9 mouse cellular contexts compared by ENCODE assay signal in genomic region chr15:81398189-81398588, GRCm38 (mm10). TPM values are rescaled to one million over a fixed set of nuclear protein-coding genes. Genes with fewer than 3 reads are reported as not detected.
DNase-seq lines count a peak whose midpoint lies in the region; ATAC-seq and TF ChIP-seq lines count a peak whose summit lies in the region.
"Had no signal": no experiment of that assay in that cellular context is flagged by ENCODE, and none has a peak within 500 bp of the region (broad histone marks: within the 10 kb centered on the region; RNA-seq: fewer than 3 reads in every experiment).

No protein-coding gene starts in this region.

- no peak for TF ChIP-seq EP300 in heart, adult 2 months (IDR thresholded peaks at IDR 0.05; ENCODE audit: insufficient read depth, low read depth, low read length)

- H3K9ac ChIP-seq in heart, embryonic 12.5 days = no peak overlapping the region
- no peak overlapping the region for H3K9ac ChIP-seq in heart, adult 2 months (ENCODE audit: low read depth, low read length)
- H3K9ac ChIP-seq in ES-E14 (ENCODE audit: insufficient read depth, low read depth, low read length, poor library complexity, severe bottlenecking) = peak overlapping the region; percentile 66; the same call in 1 of the 2 replicates
- peak overlapping the region; percentile 92 for H3K9ac ChIP-seq in hindbrain, embryonic 13.5 days
- H3K9ac ChIP-seq in midbrain, embryonic 11.5 days (ENCODE audit: low read length) = peak overlapping the region; percentile 47

- peaks cover 11% of the 10 kb centered on the region for H3K36me3 ChIP-seq in heart, embryonic 12.5 days
- H3K36me3 ChIP-seq in heart, adult 2 months (ENCODE audit: control insufficient read depth, insufficient read depth, low read length) = peaks cover 15% of the 10 kb centered on the region
- peaks cover 1% of the 10 kb centered on the region for H3K36me3 ChIP-seq in ES-E14 (ENCODE audit: control insufficient read depth, insufficient read depth, low read length, poor library complexity, severe bottlenecking)
- H3K36me3 ChIP-seq in hindbrain, embryonic 13.5 days = no peaks in the 10 kb centered on the region
- no peaks in the 10 kb centered on the region for H3K36me3 ChIP-seq in midbrain, embryonic 11.5 days (ENCODE audit: control insufficient read depth, insufficient read depth, low read length)

- no peak for DNase-seq in heart, adult 2 months
- no peak for DNase-seq in ES-E14 (ENCODE audit: low read depth, low spot score)
- no peak for DNase-seq in midbrain, embryonic 11.5 days (ENCODE audit: low spot score, missing footprints)
- no peak for DNase-seq in left cerebral cortex, adult 18-20 months (ENCODE audit: low spot score in 2 of 2)
- no peak for DNase-seq in gastrocnemius, adult 18-20 months (ENCODE audit: low spot score)
- no peak for DNase-seq in gastrocnemius, postnatal 4 days (ENCODE audit: low spot score in 2 of 2)
- DNase-seq: kidney, adult 11 months had no signal

- H3K27ac ChIP-seq in heart, embryonic 12.5 days (ENCODE audit: poor library complexity, severe bottlenecking) = no peak overlapping the region
- no peak overlapping the region; the same call in 1 of the 2 replicates for H3K27ac ChIP-seq in heart, adult 2 months
- no peak overlapping the region for H3K27ac ChIP-seq in ES-E14 (ENCODE audit: insufficient read depth, low read depth, low read length, poor library complexity, severe bottlenecking)
- no peak overlapping the region for H3K27ac ChIP-seq in hindbrain, embryonic 13.5 days
- H3K27ac ChIP-seq in midbrain, embryonic 11.5 days (ENCODE audit: low read depth, low read length) = no peak overlapping the region

- H3K9me3 ChIP-seq in heart, embryonic 12.5 days (replicated peaks) = no peaks in the 10 kb centered on the region
- no peaks in the 10 kb centered on the region for H3K9me3 ChIP-seq in ES-E14 (ENCODE audit: control insufficient read depth, insufficient read depth, low read depth, low read length)
- H3K9me3 ChIP-seq in hindbrain, embryonic 13.5 days = no peaks in the 10 kb centered on the region
- H3K9me3 ChIP-seq in midbrain, embryonic 11.5 days (ENCODE audit: control insufficient read depth, low read length) = no peaks in the 10 kb centered on the region

- peaks cover 15% of the 10 kb centered on the region; the same call in 1 of the 2 replicates for H3K4me1 ChIP-seq in heart, embryonic 12.5 days (replicated peaks)
- H3K4me1 ChIP-seq in heart, adult 2 months (ENCODE audit: control insufficient read depth, insufficient read depth, low read length) = peaks cover 3% of the 10 kb centered on the region
- H3K4me1 ChIP-seq in ES-E14 (ENCODE audit: control insufficient read depth in 2 of 2, insufficient read depth in 2 of 2, low read length in 2 of 2, poor library complexity in 1 of 2) = 0 out of 4 replicates have a peak, but pooled peaks cover 1 to 2% of the 10 kb centered on the region in 2 experiments
- H3K4me1 ChIP-seq in hindbrain, embryonic 13.5 days (replicated peaks) = peaks cover 34% of the 10 kb centered on the region
- H3K4me1 ChIP-seq in midbrain, embryonic 11.5 days (ENCODE audit: control insufficient read depth, insufficient read depth, low read length) = peaks cover 13% of the 10 kb centered on the region

- H3K79me2 ChIP-seq in heart, adult 2 months (replicated peaks; ENCODE audit: control insufficient read depth, insufficient read depth, low read length) = no peaks in the 10 kb centered on the region

- peak overlapping the region; percentile 67 for H3K4me3 ChIP-seq in heart, embryonic 12.5 days
- H3K4me3 ChIP-seq in heart, adult 2 months = no peak overlapping the region
- H3K4me3 ChIP-seq in ES-E14 (ENCODE audit: insufficient read depth in 1 of 2, low read depth in 1 of 2, low read length in 2 of 2, poor library complexity in 1 of 2, severe bottlenecking in 1 of 2) = peak overlapping the region; percentile 77 to 96; a peak in 3 of 4 replicates
- H3K4me3 ChIP-seq in hindbrain, embryonic 13.5 days = peak overlapping the region; percentile 96
- H3K4me3 ChIP-seq in midbrain, embryonic 11.5 days (ENCODE audit: low read depth, low read length) = peak overlapping the region; percentile 66

- TF ChIP-seq POLR2A in heart, adult 2 months (IDR thresholded peaks at IDR 0.05; ENCODE audit: insufficient read depth, low read depth, low read length) = no peak

- no peak for ATAC-seq in heart, embryonic 12.5 days (ENCODE audit: insufficient number of reproducible peaks, low FRiP score)
- ATAC-seq in hindbrain, embryonic 13.5 days (ENCODE audit: low FRiP score) = no peak
- ATAC-seq in midbrain, embryonic 11.5 days (ENCODE audit: low FRiP score) = no peak

- in situ Hi-C loops in ES-E14 (cut with MboI; ENCODE audit: low sequenced_read_pairs in 2 of 2, unreplicated experiment in 2 of 2) = no loop called here

- intact Hi-C loops in heart, adult 2 months (cut with DNase I) = no loop called here

- no peak for TF ChIP-seq CTCF in heart, adult 2 months (IDR thresholded peaks at IDR 0.05)

- H3K4me2 ChIP-seq in heart, embryonic 12.5 days = peak overlapping the region; percentile 91
- H3K4me2 ChIP-seq in hindbrain, embryonic 13.5 days = peak overlapping the region; percentile 81
- H3K4me2 ChIP-seq in midbrain, embryonic 11.5 days = peak overlapping the region; percentile 73

- no peaks in the 10 kb centered on the region for H3K27me3 ChIP-seq in heart, embryonic 12.5 days (replicated peaks)
- H3K27me3 ChIP-seq in heart, adult 2 months (ENCODE audit: control insufficient read depth, insufficient read depth, low read length) = no peaks in the 10 kb centered on the region
- H3K27me3 ChIP-seq in hindbrain, embryonic 13.5 days = no peaks in the 10 kb centered on the region
- no peaks in the 10 kb centered on the region for H3K27me3 ChIP-seq in midbrain, embryonic 11.5 days (ENCODE audit: control insufficient read depth, insufficient read depth, low read length)

TF ChIP-seq in ES-E14, 5 proteins besides CTCF, POLR2A, EP300 and RAD21:
- TF ChIP-seq MAFK (IDR thresholded peaks at IDR 0.05; ENCODE audit: insufficient read depth, low read depth, low read length) = no peak
- TF ChIP-seq ZNF384 (IDR thresholded peaks at IDR 0.05; ENCODE audit: low read depth, low read length) = peak; percentile 70; the same call in 1 of the 2 replicates

RNA-seq across cellular contexts. Expression of gene St13, which starts 1.7 kb away (rescaled TPM):
- 150 TPM in 2 replicates for polyA plus RNA-seq in heart, embryonic 12.5 days (2016; fragmentation: Nextera tagmentation; extraction: Ambion mirVana)
- total RNA-seq in heart, adult 2 months (2021) = 100 to 1,000 TPM; 108 to 111 TPM
- polyA plus RNA-seq in heart, adult 2 months (2012; rRNA removed) = 15.8 and 19.6 TPM in 2 replicates
- total RNA-seq in ES-E14 (2012; rRNA removed) = 217 and 254 TPM in 2 replicates
- 186 and 191 TPM in 2 replicates for polyA plus RNA-seq in hindbrain, embryonic 13.5 days (2015; fragmentation: Nextera tagmentation; extraction: Ambion mirVana)
- polyA plus RNA-seq in midbrain, embryonic 11.5 days (2014; fragmentation: Nextera tagmentation; extraction: Ambion mirVana) = 196 and 205 TPM in 2 replicates
- total RNA-seq in left cerebral cortex, adult 18-20 months (2021) = 100 to 1,000 TPM; 173 to 174 TPM
- 100 to 1,000 TPM in 1 of 2 experiments, 10 to 100 TPM in 1; 98.2 to 126 TPM for total RNA-seq in gastrocnemius, adult 18-20 months (2021)
- total RNA-seq in gastrocnemius, postnatal 4 days (2021) = 100 to 1,000 TPM; 160 to 163 TPM

RNA-seq across cellular contexts. Expression of gene Xpnpep3, which starts 1.7 kb away (rescaled TPM):
- 10.4 and 11.3 TPM in 2 replicates for polyA plus RNA-seq in heart, embryonic 12.5 days (2016; fragmentation: Nextera tagmentation; extraction: Ambion mirVana)
- 10 to 100 TPM; 10.8 to 12.9 TPM for total RNA-seq in heart, adult 2 months (2021)
- polyA plus RNA-seq in heart, adult 2 months (2012; rRNA removed) = 5.8 and 12.3 TPM in 2 replicates
- total RNA-seq in ES-E14 (2012; rRNA removed) = 16.4 and 17.6 TPM in 2 replicates
- polyA plus RNA-seq in hindbrain, embryonic 13.5 days (2015; fragmentation: Nextera tagmentation; extraction: Ambion mirVana) = 8.6 and 10.1 TPM in 2 replicates
- 6.0 and 7.0 TPM in 2 replicates for polyA plus RNA-seq in midbrain, embryonic 11.5 days (2014; fragmentation: Nextera tagmentation; extraction: Ambion mirVana)
- 10 to 100 TPM; 15.0 to 16.6 TPM for total RNA-seq in left cerebral cortex, adult 18-20 months (2021)
- total RNA-seq in gastrocnemius, adult 18-20 months (2021) = 1 to 10 TPM; 6.5 to 6.6 TPM
- 10 to 100 TPM; 11.5 to 14.6 TPM for total RNA-seq in gastrocnemius, postnatal 4 days (2021)

RNA-seq across cellular contexts. Expression of gene Dnajb7, which starts 9.9 kb away (rescaled TPM):
- 1.1 TPM in 2 replicates for polyA plus RNA-seq in heart, embryonic 12.5 days (2016; fragmentation: Nextera tagmentation; extraction: Ambion mirVana)
- total RNA-seq in heart, adult 2 months (2021) = not detected
- polyA plus RNA-seq in heart, adult 2 months (2012; rRNA removed) = not detected in 2 replicates
- total RNA-seq in ES-E14 (2012; rRNA removed) = not detected in 2 replicates
- polyA plus RNA-seq in hindbrain, embryonic 13.5 days (2015; fragmentation: Nextera tagmentation; extraction: Ambion mirVana) = 1.4 TPM in 2 replicates
- 0.74 and 1.0 TPM in 2 replicates for polyA plus RNA-seq in midbrain, embryonic 11.5 days (2014; fragmentation: Nextera tagmentation; extraction: Ambion mirVana)
- total RNA-seq in left cerebral cortex, adult 18-20 months (2021) = not detected
- not detected for total RNA-seq in gastrocnemius, adult 18-20 months (2021)
- total RNA-seq in gastrocnemius, postnatal 4 days (2021) = not detected

RNA-seq across cellular contexts. Expression of gene Slc25a17, which starts 37.6 kb away (rescaled TPM):
- polyA plus RNA-seq in heart, embryonic 12.5 days (2016; fragmentation: Nextera tagmentation; extraction: Ambion mirVana) = 54.1 and 58.4 TPM in 2 replicates
- total RNA-seq in heart, adult 2 months (2021) = 10 to 100 TPM; 13.0 to 15.7 TPM
- polyA plus RNA-seq in heart, adult 2 months (2012; rRNA removed) = 15.1 and 24.6 TPM in 2 replicates
- total RNA-seq in ES-E14 (2012; rRNA removed) = 86.3 and 94.5 TPM in 2 replicates
- polyA plus RNA-seq in hindbrain, embryonic 13.5 days (2015; fragmentation: Nextera tagmentation; extraction: Ambion mirVana) = 138 and 139 TPM in 2 replicates
- 110 and 118 TPM in 2 replicates for polyA plus RNA-seq in midbrain, embryonic 11.5 days (2014; fragmentation: Nextera tagmentation; extraction: Ambion mirVana)
- 10 to 100 TPM; 34.5 to 39.7 TPM for total RNA-seq in left cerebral cortex, adult 18-20 months (2021)
- total RNA-seq in gastrocnemius, adult 18-20 months (2021) = 1 to 10 TPM; 6.7 TPM
- total RNA-seq in gastrocnemius, postnatal 4 days (2021) = 10 to 100 TPM; 30.8 to 33.4 TPM

Comparison
In these comparisons a context has a peak if more than half of its experiments do, and no peak if none do; other contexts are left out.
1. H3K9ac ChIP-seq: peak in ES-E14 (single experiment), hindbrain, embryonic 13.5 days (single experiment) and midbrain, embryonic 11.5 days (single experiment); none in heart, embryonic 12.5 days (single experiment) and heart, adult 2 months (single experiment).
2. Peak in every context shown above with its lines, with median percentiles within 50 percentile points of each other: H3K4me2 ChIP-seq.